Comparison of ENCODE assay signal across 14 mouse cellular contexts in genomic region chr12:54839815-54840214, GRCm38 (mm10).
"Had no signal": no experiment of that assay in that cellular context is flagged by ENCODE, and none has a peak within 500 bp of the region (broad histone marks: within the 10 kb centered on the region; RNA-seq: fewer than 3 reads in every experiment).

No protein-coding gene starts in this region.

- H3K36me3 ChIP-seq: limb, embryonic 15.5 days; liver, embryonic 13.5 days; midbrain, embryonic 13.5 days; neural tube, embryonic 13.5 days; stomach, embryonic 15.5 days had no signal

- H3K27me3 ChIP-seq: limb, embryonic 15.5 days; liver, embryonic 13.5 days; midbrain, embryonic 13.5 days; neural tube, embryonic 13.5 days; stomach, embryonic 15.5 days had no signal

- H3K4me2 ChIP-seq: limb, embryonic 15.5 days; liver, embryonic 13.5 days; midbrain, embryonic 13.5 days; neural tube, embryonic 13.5 days; stomach, embryonic 15.5 days had no signal

- H3K4me3 ChIP-seq: limb, embryonic 15.5 days; liver, embryonic 13.5 days; midbrain, embryonic 13.5 days; neural tube, embryonic 13.5 days; stomach, embryonic 15.5 days had no signal

- H3K9ac ChIP-seq: limb, embryonic 15.5 days; liver, embryonic 13.5 days; liver, postnatal 0 days; midbrain, embryonic 13.5 days; neural tube, embryonic 13.5 days; stomach, embryonic 15.5 days had no signal

- H3K27ac ChIP-seq: limb, embryonic 15.5 days; liver, embryonic 13.5 days; macrophage; midbrain, embryonic 13.5 days; neural tube, embryonic 13.5 days; stomach, embryonic 15.5 days had no signal

- DNase-seq: kidney, adult 8-10 months; kidney, postnatal 36 days; layer of hippocampus, adult 9-11 months; layer of hippocampus, postnatal 36 days; liver, embryonic 13.5 days; liver, postnatal 0 days; retina, postnatal 1 day; thymus, adult 2 months; thymus, postnatal 25 days had no signal

- ATAC-seq: liver, postnatal 0 days; midbrain, embryonic 13.5 days had no signal

- H3K9me3 ChIP-seq: limb, embryonic 15.5 days; liver, embryonic 13.5 days; midbrain, embryonic 13.5 days; neural tube, embryonic 13.5 days; stomach, embryonic 15.5 days had no signal
